Mouse (Mus musculus) embryonic fibroblast, embryonic 13.5 days (primary cell): ENCODE results near the gene Rhno1.

ENCODE experiments used
- CTCF ChIP-seq: IDR thresholded peaks from 2 replicates; pipeline ENCODE4 v1.5.1; 2011; ENCODE audit warnings: mild to moderate bottlenecking, control low read depth, low read length, moderate library complexity, borderline replicate concordance; ENCODE audit not compliant: insufficient read depth
- POLR2A ChIP-seq: IDR thresholded peaks from 2 replicates; pipeline ENCODE4 v1.6.1; 2011; ENCODE audit warnings: low read depth, mild to moderate bottlenecking, control low read depth, low read length, moderate library complexity

DNA sequence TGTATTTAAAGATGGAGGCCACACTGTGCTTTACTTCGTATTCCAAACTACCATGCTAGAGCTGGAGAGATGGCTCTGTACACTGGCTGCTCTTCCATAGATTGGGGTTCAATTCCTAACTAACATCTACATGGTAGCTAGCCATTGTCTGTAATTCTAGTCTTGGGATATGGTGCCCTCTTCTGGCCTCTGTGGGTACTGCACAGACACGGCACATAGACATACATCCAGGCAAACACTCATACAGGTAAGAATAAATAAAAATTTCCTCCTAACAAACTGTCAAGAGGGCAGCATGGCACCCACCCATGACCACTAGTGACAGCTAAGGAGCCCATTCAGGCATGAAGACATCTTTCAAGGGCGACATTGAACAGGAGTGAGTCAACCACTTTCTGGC is 48.4 kb upstream of the Rhno1 start:
- TF ChIP-seq CTCF (peak; percentile 67; the same call in 1 of the 2 replicates), POLR2A (no peak)
